Mouse (Mus musculus): Measurements from ENCODE around the gene Fam114a1.

The Fam114a1 gene

DNA sequence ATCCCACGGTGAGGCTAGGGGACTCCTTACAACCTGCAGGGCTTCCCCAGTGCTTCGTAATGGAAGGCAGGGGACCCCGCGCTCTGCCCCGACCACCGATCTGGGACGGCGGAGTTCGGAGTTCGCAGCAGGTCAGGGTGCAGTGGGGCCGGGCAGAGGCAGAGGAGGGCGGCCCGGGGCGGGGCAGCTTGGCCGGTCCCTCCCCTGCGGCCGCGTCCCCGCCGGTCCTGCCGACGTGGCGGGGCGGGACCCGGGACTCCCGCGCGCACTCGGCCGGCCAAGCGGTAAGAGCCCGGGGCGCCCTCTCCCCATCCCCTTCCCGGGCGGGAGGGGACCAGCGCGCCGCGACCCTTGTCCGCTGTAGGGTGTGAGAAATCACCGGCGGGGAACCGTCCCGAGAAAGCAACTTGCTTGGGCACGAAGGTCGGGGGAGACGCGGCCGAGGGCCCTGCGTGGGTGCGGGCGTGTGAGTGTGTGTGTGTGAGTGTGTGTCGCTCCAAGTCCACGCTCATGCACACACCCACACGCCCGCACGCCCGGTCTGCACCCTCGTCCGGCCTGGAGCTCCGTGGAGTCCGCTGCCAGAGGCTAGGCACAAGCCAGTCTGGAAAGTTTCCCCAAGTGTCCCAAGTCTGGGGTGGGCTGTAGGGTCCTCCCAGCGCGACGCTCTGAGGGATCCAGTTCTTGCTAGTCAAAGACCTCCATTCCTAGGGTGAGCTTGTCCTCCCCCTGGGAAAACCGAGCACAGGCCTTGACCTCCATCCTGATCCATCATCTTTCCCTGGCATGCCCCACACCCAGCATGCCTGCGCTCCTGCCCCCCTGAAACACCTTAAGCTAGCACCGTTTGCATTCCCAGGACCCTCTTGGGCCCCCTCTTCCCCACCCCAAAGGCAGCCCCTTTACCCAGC lies at the start of gene Fam114a1:
TSS of gene Fam114a1 (plus strand) at position 211 of the 911 bp plus-strand sequence.
- DNase-seq (ENCODE audit: extremely low read depth, low read depth, low spot score), result no peak

GRCm38 (mm10) chr5:64922891-64923381 lies 46.9 kb upstream of the Fam114a1 start:
- no peak for DNase-seq (ENCODE audit: extremely low read depth, low read depth, low spot score)

GRCm38 (mm10) chr5:64932215-64932614 lies 37.7 kb upstream of the Fam114a1 start:
- no peak for DNase-seq (ENCODE audit: extremely low read depth, low read depth, low spot score)

DNA sequence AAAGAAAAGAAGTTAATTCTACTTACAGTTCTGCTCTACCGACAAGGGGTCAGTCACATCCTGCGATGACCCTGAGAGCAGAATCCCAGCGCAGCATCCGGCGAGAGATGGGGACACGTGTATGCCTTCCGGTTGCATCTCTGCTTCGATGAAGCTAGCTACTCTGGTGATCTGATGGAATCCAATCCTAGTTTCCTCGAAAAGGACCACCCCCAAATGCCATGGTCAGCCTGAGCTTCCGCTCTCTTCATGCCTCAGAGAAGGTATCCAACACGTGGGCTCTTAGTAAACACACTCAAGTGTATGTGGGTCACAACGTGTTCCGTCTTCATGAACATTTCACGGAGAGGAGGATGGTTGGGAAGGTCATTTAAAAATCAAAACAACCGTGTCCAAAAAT lies 37.1 kb upstream of the Fam114a1 start:
- DNase-seq (ENCODE audit: extremely low read depth, low read depth, low spot score), result no peak

- no peak for DNase-seq (ENCODE audit: extremely low read depth, low read depth, low spot score)
These were observed 18.4 kb upstream of the Fam114a1 start for GRCm38 (mm10) chr5:64951486-64951885.

DNA sequence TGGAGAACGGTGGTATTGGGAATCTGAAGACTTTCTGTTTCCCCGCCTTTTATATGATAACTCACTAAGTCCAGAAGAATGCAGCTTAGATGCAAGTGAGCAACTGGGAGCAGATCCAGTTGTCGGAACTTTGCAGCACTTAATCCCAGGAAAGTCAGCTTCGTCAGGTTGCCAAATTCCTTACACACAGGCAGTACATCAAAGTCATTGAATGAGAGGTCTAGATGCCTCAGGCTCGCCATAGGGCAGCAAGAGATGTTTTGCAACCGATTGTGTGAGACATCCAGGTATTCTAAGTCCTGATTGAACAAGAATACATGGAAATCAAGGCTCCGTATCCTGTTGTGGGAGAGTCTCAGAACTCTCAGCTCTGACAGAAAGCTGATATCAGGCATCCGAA lies 14.9 kb upstream of the Fam114a1 start:
- peak; percentile 68 for DNase-seq (ENCODE audit: extremely low read depth, low read depth, low spot score)

- no peak for DNase-seq (ENCODE audit: extremely low read depth, low read depth, low spot score)
These were observed 10.7 kb upstream of the Fam114a1 start for GRCm38 (mm10) chr5:64958991-64959842.

- DNase-seq (ENCODE audit: extremely low read depth, low read depth, low spot score), result no peak
These were observed 10.0 kb upstream of the Fam114a1 start, which contains the start of gene Tlr6 for GRCm38 (mm10) chr5:64959843-64960230. Gene Tlr6 (minus strand): TSS chr5:64960097.

DNA sequence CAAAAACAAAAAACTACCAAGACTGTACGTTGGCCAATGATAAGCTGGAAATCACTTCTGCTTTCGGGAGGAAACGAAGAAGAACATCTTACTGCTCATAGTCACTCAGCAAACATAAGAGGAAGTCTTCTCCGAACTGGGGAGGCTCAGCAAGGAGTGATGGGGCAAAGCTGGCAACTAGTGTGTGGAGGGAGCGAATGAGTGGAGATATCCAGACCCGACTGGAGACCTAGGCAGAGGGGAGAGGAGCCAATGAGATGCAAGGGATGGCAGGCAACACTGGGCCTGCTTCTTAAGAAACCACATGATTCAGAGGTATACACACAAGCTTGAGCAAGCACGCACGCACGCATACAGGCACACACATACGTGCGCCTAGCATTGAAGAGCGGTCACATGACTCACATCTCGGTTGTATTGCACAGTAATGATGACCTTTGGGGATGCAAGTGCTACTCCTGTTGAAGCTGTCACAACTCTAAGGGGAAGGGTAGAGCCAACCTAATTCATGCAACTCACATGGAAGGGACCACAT lies 8.9 kb upstream of the Fam114a1 start:
- no peak for DNase-seq (ENCODE audit: extremely low read depth, low read depth, low spot score)

GRCm38 (mm10) chr5:64963271-64963670 lies 6.6 kb upstream of the Fam114a1 start:
- no peak for DNase-seq (ENCODE audit: extremely low read depth, low read depth, low spot score)

GRCm38 (mm10) chr5:64963735-64964134 lies 6.1 kb upstream of the Fam114a1 start:
- no peak for DNase-seq (ENCODE audit: extremely low read depth, low read depth, low spot score)

DNA sequence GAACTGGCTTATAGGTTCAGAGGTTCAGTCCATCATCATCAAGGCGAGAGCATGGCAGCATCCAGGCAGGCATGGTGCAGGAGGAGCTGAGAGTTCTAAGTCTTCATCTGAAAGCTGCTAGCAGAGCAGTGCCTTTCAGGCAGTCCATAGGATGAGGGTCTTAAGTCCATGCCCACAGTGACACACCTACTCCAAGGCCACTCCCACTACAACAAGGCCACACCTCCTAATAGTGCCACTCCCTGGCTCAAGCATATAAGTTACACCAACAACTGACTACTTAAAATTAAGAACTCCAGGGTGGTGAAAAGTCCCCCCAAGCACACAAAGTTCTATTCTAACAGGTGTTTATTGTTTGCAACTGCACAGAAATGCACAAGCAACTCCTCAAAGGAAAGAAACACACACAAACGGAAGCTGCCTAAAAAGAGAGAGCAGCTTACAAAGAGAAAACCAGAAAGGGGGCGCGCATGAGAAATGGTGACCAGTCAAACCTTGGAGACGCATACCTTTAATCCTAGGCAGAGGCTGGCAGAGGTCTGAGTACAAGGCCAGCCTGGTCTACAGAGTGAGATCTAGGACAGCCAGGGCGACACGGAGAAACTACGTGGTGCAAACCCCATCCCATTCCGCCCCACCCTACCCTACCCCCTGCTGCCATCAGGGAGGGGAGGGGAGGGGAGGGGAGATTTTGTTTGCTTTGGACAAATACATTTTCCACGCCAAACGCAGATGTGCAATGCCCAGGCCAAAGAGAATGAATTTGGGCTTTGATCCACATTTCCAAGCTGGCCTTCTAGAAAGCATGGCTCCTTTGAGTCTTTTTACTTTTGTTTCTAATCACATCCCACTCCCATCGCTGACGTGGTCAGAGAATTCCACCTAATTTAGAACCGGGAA lies 660 bp upstream of the Fam114a1 start:
- no peak for DNase-seq (ENCODE audit: extremely low read depth, low read depth, low spot score)

- no peak for DNase-seq (ENCODE audit: extremely low read depth, low read depth, low spot score)
These were observed 5.2 kb downstream of the Fam114a1 start for GRCm38 (mm10) chr5:64975121-64975520.

- no peak for DNase-seq (ENCODE audit: extremely low read depth, low read depth, low spot score)
These were observed 7.3 kb downstream of the Fam114a1 start for GRCm38 (mm10) chr5:64977128-64977527.

DNA sequence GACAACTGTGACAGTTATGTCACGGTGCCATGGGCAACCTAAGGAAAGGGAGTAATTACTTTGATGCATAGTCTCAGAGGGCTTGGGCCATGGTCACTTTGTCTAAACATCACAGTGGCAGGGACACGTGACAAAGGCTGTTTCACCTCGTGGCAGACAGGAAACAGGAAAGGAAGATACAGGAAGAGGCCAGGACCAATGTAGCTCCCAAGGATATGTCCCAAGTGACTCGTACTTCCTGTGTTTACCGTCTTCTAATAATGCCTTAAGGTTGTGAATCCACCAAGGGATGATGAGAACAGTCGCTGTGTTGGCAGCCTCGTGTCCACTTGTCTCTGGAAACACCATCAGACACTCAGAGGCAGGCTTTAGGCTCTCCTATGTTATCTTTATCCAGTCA lies 16.1 kb downstream of the Fam114a1 start:
- DNase-seq (ENCODE audit: extremely low read depth, low read depth, low spot score), result no peak

- no peak for DNase-seq (ENCODE audit: extremely low read depth, low read depth, low spot score)
These were observed 20.1 kb downstream of the Fam114a1 start for GRCm38 (mm10) chr5:64989940-64990339.

- no peak for DNase-seq (ENCODE audit: extremely low read depth, low read depth, low spot score)
These were observed 22.7 kb downstream of the Fam114a1 start for GRCm38 (mm10) chr5:64992540-64992939.

DNA sequence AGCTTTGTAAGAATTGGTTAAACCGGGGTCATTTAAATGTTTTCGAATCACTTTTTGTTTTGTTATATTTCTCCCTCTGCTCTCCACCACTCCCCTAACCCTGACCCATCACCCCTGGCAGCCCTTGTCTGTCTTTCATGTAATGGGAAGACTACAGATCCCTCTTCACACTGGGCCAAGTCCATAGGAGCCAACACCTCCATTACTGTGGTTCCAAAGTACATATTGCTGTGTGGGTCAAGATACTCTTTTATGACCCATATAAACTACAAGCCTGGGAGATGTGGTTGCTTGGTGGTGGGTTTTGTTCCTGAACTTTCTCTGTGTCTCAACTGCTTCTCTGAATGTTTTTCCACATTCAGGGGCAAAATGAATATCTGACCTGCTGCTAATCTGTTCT lies 25.5 kb downstream of the Fam114a1 start:
- DNase-seq (ENCODE audit: extremely low read depth, low read depth, low spot score), result no peak

DNA sequence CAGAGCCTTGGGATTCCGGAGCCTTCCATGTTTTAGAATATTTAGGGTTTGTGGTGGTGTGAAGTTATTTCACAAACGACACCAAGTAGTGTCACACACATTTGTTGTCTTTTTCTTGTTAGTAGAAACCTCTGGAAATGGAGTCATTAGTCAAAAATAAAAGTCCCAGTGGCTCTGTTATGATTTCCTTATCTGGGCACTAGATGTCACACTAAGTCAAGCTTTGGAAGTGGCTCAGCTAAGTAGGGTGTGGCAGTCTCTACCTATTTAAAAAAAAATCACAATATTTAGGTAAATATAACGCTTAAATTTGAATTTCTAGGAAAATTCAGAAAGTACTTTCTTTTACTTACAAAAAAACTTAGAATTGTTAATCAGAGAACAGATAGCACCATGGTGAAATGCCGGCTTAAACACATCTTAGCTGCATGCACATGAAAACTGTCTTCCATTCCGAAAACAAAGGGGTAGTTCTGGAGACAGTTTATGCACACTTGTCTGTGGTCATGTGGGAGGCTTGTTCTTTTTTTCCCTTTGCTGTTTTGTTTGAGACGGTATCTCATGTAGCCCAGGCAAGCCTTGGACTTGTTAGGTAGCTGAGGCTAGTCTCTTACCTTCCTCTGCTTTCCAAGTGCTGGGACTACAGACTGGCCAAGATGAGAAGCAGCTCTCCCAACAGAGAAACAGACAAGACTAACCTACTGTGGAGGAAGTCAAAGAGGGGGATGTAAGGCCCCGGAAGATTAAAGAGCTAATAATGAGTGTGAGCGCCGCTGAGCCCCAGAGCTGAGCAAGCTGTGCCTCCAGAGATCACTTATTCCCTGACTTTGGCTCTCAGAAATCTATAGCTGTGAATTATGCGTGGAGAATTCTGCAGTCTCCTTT lies 33.3 kb downstream of the Fam114a1 start:
- no peak for DNase-seq (ENCODE audit: extremely low read depth, low read depth, low spot score)

All from fat pad, adult 2 months (tissue).